Mouse (Mus musculus) limb, embryonic 15.5 days (tissue): ENCODE measurements around the gene Sh3yl1. TPM values are rescaled to one million over a fixed set of nuclear protein-coding genes. Genes with fewer than 3 reads are reported as not detected.

Source experiments
- ATAC-seq: fragments of 200-750 bp; cut with Nextera tagmentation; 2 replicates; pipeline ENCODE4 v1.8.0; 2017; ENCODE audit warnings: low read depth, moderate TSS enrichment; ENCODE audit not compliant: insufficient number of reproducible peaks, low FRiP score, low TSS enrichment
- H3K27ac ChIP-seq: fragments of 300-500 bp; sonication (generic); 2 replicates; pipeline ENCODE4 v1.5.1; 2015; ENCODE audit warnings: moderate library complexity, mild to moderate bottlenecking, inconsistent platforms
- H3K27me3 ChIP-seq: fragments of 300-500 bp; sonication (generic); 2 replicates; pipeline ENCODE4 v1.6.1; 2015; ENCODE audit warnings: inconsistent platforms
- H3K36me3 ChIP-seq: fragments of 300-500 bp; sonication (generic); 2 replicates; pipeline ENCODE4 v1.6.1; 2015; ENCODE audit warnings: inconsistent platforms
- H3K4me1 ChIP-seq: fragments of 300-500 bp; sonication (generic); 2 replicates; pipeline ENCODE4 v1.6.1; 2015; ENCODE audit warnings: inconsistent platforms
- H3K4me2 ChIP-seq: fragments of 300-500 bp; sonication (generic); 2 replicates; pipeline ENCODE4 v1.6.1; 2015; ENCODE audit warnings: mild to moderate bottlenecking, inconsistent platforms
- H3K4me3 ChIP-seq: fragments of 300-500 bp; sonication (generic); 2 replicates; pipeline ENCODE4 v1.5.1; 2015; ENCODE audit warnings: mild to moderate bottlenecking, inconsistent platforms
- H3K9ac ChIP-seq: fragments of 300-500 bp; sonication (generic); 2 replicates; pipeline ENCODE4 v1.6.1; 2015; ENCODE audit warnings: inconsistent platforms
- H3K9me3 ChIP-seq: fragments of 300-500 bp; sonication (generic); 2 replicates; pipeline ENCODE4 v1.6.1; 2016; ENCODE audit warnings: inconsistent platforms
- whole genome bisulfite sequencing: fragments of 180-500 bp; shearing (Covaris S2); methylation state at CpG from one replicate; pipeline ENCODE4 v1.1.7; 2015; 5-methylcytosine and 5-hydroxymethylcytosine counted together
- polyA plus RNA-seq: library from polyadenylated mRNA; unstranded; fragments of >200 nt; fragmentation: Nextera tagmentation; extraction: Ambion mirVana; gene quantifications from 2 replicates; pipeline ENCODE4 v1.2.1, GENCODE M21; 2015

Gene Sh3yl1
- 14.7 and 15.3 TPM in 2 replicates for polyA plus RNA-seq

DNA sequence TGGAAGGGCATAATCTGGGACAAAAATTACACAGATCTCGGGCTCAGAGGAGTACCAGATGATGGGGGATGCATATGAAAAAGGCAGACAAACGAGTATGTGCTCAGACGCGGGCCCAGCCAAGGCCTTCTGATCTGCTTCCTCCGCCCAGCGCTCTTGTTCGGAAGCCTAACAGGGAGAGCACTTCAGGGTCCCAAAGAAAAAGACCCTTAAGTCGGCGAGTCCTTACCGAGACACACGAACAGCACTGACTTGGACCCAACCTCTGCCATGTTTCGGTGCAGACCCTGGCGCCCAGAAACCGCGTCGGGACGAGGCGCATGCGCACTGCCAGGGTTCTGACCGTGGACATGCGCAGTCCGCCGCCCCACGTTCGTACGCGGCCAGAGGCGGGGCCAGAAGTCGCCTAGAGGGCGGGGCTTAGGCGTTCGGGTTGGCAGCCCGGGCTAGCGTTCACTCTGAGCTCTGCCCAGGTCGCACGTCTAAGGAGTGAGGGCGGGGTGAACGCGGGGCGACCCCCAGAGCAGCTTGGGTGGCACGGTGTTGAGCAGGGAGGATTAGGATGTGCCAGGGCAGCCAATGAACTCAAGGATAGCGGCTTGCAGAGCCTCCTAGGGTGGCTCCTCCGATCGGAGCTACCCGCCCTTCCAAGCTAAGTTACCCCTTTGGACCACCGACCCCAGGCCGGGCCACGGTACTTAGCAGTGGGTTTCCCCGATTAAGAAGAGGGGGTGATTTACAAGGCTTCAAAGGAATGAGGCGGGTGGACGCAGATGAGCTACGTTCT lies at the start of gene Sh3yl1, which contains the start of gene Acp1:
Gene Sh3yl1 (plus strand): TSS at position 408 of the 787 bp plus-strand sequence.
Gene Acp1 (minus strand): TSS at position 329 of the 787 bp plus-strand sequence.
- peak; percentile 98 for ATAC-seq
- H3K36me3 ChIP-seq, result 0 out of 2 replicates have a peak, but pooled peaks cover 2% of the 10 kb centered on the region
- under 1% methylated on average over 52 of the region's 52 CpGs for WGBS
- peak within 1 kb of the TSS; percentile 72 for H3K9ac ChIP-seq
- H3K27ac ChIP-seq, result peak within 1 kb of the TSS; percentile 81
- H3K4me3 ChIP-seq, result peak within 1 kb of the TSS; percentile 72
- H3K27me3 ChIP-seq, result no peaks in the 10 kb centered on the region
- peaks cover 10% of the 10 kb centered on the region for H3K4me1 ChIP-seq
- H3K4me2 ChIP-seq, result peak within 1 kb of the TSS; percentile 83
- no peaks in the 10 kb centered on the region for H3K9me3 ChIP-seq

DNA sequence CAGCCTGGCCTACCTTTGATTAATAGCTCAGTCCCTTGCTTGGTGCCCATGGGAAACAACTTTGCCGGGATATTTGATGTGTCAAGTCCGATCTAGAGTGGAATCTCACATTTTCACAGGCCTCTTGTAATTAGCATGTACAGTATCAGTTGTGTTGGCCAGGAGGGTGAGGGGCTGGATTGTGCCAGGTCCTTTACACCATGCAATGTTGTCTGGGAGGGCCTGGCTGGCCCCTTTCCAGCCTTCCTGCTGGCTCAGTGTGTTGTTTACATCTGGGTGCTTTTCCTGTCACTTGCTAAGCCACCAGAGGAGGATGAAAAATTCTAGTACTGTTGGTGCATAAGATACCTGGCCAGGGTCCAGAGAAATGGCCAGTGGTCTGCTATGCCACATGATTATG lies 47.1 kb upstream of the Sh3yl1 start:
- H3K9me3 ChIP-seq, result no peaks in the 10 kb centered on the region
- WGBS, result 63% methylated on average over 2 of the region's 2 CpGs
- H3K4me1 ChIP-seq, result no peaks in the 10 kb centered on the region
- H3K4me2 ChIP-seq, result no peak overlapping the region
- H3K27ac ChIP-seq, result no peak overlapping the region
- no peak for ATAC-seq
- H3K27me3 ChIP-seq, result no peaks in the 10 kb centered on the region
- no peaks in the 10 kb centered on the region for H3K36me3 ChIP-seq
- no peak overlapping the region for H3K4me3 ChIP-seq
- H3K9ac ChIP-seq, result no peak overlapping the region

DNA sequence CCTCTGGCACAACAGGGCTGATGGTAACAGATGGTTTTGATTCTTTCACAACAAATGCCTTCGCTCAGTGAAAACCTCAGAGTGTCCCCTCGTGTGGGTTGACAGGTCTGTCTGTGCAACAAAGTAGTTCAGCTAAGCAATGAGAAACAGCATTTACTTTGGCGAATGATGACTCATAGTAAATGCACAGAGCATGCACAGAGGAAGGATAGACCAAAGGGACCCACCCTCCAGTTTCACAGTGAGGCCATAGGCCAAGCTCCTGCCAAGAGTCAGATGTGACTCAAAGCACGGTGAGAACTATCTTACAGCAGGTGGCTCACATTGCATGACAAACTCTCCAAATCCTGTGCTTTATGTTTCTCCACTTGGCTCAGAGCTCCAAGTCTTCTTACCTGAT lies 45.7 kb upstream of the Sh3yl1 start:
- Histone ChIP-seq H3K27ac (no peak overlapping the region), H3K4me3 (no peak overlapping the region), H3K27me3 (no peaks in the 10 kb centered on the region), H3K4me2 (no peak overlapping the region), H3K9ac (no peak overlapping the region), H3K9me3 (no peaks in the 10 kb centered on the region), H3K4me1 (no peaks in the 10 kb centered on the region), H3K36me3 (no peaks in the 10 kb centered on the region)
- no peak for ATAC-seq
- WGBS, result 55% methylated on average over 4 of the region's 4 CpGs

DNA sequence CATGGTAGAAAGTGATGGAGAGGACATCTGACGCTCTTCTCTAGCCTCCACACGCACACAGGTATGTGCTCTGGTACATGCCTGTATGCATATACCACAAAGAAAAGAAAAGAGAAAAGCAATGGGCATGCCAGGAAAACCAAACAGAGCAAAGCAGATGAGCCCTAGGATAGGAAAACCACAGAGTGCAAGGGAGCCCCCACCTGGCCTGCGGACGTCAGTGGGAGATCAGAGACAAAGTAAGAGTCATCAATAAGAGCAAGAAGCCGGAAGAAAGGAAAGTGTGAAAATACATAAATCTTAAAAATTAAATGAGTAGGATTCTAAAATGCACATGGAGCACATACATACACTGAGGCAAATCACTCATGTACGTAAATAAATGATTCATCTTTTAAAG lies 32.0 kb upstream of the Sh3yl1 start:
- Histone ChIP-seq H3K27ac (no peak overlapping the region), H3K36me3 (no peaks in the 10 kb centered on the region), H3K4me1 (peaks cover 10% of the 10 kb centered on the region), H3K27me3 (peaks cover 31% of the 10 kb centered on the region), H3K9ac (no peak overlapping the region), H3K4me3 (no peak overlapping the region), H3K4me2 (no peak overlapping the region), H3K9me3 (no peaks in the 10 kb centered on the region)
- WGBS, result 69% methylated on average over 6 of the region's 6 CpGs
- ATAC-seq, result no peak

DNA sequence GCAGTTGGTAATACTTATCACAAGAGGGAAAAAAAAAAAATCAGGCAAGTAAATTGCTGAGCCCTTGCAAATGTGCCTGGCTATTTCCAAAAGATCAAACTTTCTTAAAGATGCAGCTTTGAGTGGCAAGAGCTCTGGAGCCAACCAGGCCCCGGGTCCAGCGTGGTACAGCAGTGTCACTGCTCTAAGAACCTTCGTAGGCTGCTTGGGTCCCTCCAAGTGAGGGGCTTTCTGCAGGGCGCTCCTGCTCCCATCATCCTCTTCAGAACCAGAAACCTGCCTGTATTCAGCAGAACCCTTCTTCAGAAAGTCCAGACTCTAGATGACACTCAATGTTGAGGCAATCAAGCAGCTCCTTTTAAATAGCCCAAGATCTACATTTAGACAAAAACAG lies 27.9 kb upstream of the Sh3yl1 start:
- no peak for ATAC-seq
- Histone ChIP-seq H3K4me3 (peak overlapping the region; percentile 47), H3K9ac (no peak overlapping the region), H3K4me1 (peaks cover 14% of the 10 kb centered on the region), H3K27me3 (peaks cover 58% of the 10 kb centered on the region), H3K9me3 (no peaks in the 10 kb centered on the region), H3K36me3 (no peaks in the 10 kb centered on the region), H3K4me2 (peak overlapping the region; percentile 97), H3K27ac (no peak overlapping the region)
- WGBS, result 17% methylated on average over 4 of the region's 4 CpGs

DNA sequence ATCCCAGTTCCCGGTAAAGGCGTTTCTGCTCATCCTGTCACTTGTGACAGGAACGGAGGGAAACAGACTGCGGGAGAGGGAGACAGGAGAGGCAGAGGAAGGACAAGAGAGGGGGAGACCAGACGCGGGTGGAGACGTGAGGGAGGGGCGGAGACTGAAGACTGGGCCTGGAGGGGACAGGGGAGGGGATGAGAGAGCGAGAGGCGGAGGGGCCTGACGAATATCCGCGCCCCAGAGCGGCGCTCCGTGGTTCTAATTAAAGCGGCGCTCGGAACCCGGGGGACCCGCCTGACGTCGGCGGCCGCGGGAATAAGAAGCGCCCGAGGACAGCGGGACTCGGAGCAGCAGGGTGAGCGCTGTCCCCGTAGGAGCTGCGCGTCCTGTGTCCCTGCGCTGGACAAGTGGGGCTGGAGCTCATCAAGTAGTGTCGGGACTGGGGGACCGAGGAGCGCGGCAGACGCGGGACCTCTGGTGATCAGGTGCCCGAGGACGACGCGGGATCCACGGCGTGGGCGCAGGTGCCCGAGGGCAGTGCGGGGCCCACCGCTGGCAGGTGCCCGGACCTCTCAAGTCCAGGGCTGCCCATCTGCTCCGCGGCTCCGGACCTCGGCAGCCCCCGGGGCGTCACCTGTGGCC lies 27.4 kb upstream of the Sh3yl1 start, which contains the start of gene Alkal2:
Gene Alkal2 (plus strand): TSS at position 337 of the 636 bp plus-strand sequence.
- peak within 1 kb of the TSS; percentile 97 for H3K4me2 ChIP-seq
- no peaks in the 10 kb centered on the region for H3K9me3 ChIP-seq
- H3K4me3 ChIP-seq, result peak within 1 kb of the TSS; percentile 47
- peak within 1 kb of the TSS; percentile 35; the same call in 1 of the 2 replicates for H3K9ac ChIP-seq
- peaks cover 57% of the 10 kb centered on the region for H3K27me3 ChIP-seq
- H3K36me3 ChIP-seq, result no peaks in the 10 kb centered on the region
- no peak for ATAC-seq
- H3K4me1 ChIP-seq, result peaks cover 14% of the 10 kb centered on the region
- under 1% methylated on average over 48 of the region's 58 CpGs for whole genome bisulfite sequencing
- H3K27ac ChIP-seq, result no peak within 1 kb of the TSS

DNA sequence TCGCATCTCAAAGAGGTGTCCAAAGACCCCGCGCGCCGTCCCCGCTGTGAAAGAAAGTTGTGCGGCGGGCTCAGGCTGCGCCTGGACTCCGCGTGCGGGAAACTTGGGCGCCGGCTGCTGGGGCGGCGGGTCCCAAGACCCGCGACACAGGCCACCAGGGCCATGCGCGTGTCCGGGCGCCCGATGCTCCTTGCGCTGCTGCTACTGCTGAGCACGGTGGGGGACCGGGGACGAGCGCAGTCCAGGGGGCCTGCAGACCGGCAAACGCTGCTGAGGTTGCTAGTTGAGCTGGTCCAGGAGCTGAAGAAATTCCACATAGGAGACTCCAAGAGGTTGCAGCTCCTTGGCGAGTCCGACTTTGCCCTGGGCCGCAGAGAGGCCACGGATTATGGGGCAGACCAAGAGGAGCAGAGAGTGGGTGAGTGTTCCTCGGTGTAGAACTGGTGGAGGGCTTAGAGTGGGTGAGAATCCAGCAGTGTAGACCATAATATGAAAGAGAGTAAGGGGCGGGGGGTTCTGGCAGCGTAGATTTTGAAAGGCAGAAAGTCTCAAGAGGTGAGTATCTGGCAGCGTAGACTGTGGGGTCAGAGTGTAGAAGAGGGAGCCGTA lies 26.7 kb upstream of the Sh3yl1 start:
- no peaks in the 10 kb centered on the region for H3K36me3 ChIP-seq

DNA sequence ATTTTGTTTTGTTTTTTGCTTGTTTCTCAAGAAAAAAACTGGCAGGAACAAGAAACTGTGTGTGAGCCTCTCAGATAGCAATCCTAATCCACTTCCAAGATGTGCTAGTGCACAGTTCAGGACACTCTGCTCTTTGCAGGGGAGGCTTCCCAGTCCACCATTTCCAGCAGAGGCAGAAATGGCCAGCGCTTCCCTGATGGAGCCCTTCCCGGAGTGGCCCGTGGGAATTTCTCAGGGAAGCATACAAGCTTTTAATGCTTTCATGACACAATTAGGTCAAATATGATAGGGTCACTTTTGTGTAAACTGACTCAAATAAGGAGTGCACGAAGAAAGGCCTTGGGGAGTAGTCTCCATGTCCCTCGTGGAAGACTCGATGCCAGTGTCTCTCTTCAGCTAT lies 25.6 kb upstream of the Sh3yl1 start:
- Histone ChIP-seq H3K9ac (no peak overlapping the region), H3K4me3 (no peak overlapping the region), H3K9me3 (no peaks in the 10 kb centered on the region), H3K4me1 (peaks cover 14% of the 10 kb centered on the region), H3K36me3 (no peaks in the 10 kb centered on the region), H3K27ac (no peak overlapping the region), H3K27me3 (peaks cover 51% of the 10 kb centered on the region), H3K4me2 (no peak overlapping the region)
- 81% methylated on average over 6 of the region's 6 CpGs for WGBS
- no peak for ATAC-seq

More for the DNA sequence above, 26.7 kb upstream of the Sh3yl1 start:
- Histone ChIP-seq H3K4me1 (peaks cover 14% of the 10 kb centered on the region), H3K27me3 (peaks cover 53% of the 10 kb centered on the region), H3K4me2 (peak overlapping the region; percentile 97), H3K9me3 (no peaks in the 10 kb centered on the region), H3K27ac (no peak overlapping the region), H3K9ac (peak overlapping the region; percentile 35; the same call in 1 of the 2 replicates), H3K4me3 (peak overlapping the region; percentile 47)
- 9% methylated on average over 39 of the region's 39 CpGs for WGBS
- ATAC-seq, result peak; percentile 14; the same call in 1 of the 2 replicates

DNA sequence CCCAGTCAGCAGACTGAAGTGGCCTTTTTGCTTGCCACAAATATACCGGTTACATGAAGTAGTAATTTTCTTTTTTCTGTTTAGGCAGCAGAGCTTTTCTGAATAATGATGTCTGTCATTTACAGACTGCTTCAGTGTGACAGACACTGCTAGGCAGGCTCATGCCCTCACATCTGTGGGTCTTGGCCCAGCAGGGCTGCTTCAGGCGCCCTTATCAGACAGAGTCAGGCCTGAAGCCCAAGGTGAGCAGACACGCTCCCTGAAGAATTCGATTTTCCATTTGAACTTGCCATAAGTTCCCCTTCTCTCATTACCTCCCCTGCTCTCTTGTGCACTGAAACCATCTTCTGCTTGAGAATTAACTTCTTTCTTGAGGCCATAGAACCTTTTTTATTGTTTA lies 23.5 kb upstream of the Sh3yl1 start:
- Histone ChIP-seq H3K9me3 (no peaks in the 10 kb centered on the region), H3K36me3 (no peaks in the 10 kb centered on the region; the same call in 1 of the 2 replicates), H3K27me3 (peaks cover 41% of the 10 kb centered on the region), H3K4me1 (peaks cover 14% of the 10 kb centered on the region), H3K9ac (no peak overlapping the region), H3K4me2 (no peak overlapping the region), H3K27ac (no peak overlapping the region), H3K4me3 (no peak overlapping the region)
- WGBS, result 93% methylated on average over 4 of the region's 4 CpGs
- no peak for ATAC-seq

DNA sequence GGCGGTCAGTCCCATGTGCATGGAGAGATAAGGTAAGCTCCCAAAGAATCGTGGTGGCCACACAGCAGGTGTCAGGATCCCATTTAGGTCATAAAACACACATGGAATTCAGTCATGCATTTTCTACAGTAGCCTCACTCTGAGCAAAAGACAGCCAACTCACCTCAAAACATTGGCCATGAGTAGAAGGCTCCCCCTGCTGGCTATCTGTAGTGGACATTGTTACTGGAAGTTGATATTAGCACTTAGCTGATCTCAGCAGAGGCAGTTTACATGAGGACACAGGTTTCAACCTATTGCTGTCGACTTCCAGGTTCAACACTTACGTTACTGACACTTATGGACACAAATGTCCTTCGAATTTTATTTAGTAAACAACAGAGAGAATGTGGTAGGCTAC lies 21.4 kb upstream of the Sh3yl1 start:
- H3K27ac ChIP-seq, result no peak overlapping the region
- no peak for ATAC-seq
- no peaks in the 10 kb centered on the region for H3K9me3 ChIP-seq
- H3K4me3 ChIP-seq, result no peak overlapping the region
- H3K36me3 ChIP-seq, result peaks cover 6% of the 10 kb centered on the region; the same call in 1 of the 2 replicates
- H3K27me3 ChIP-seq, result peaks cover 20% of the 10 kb centered on the region
- no peak overlapping the region for H3K4me2 ChIP-seq
- H3K9ac ChIP-seq, result no peak overlapping the region
- 31% methylated on average over 5 of the region's 5 CpGs for WGBS
- no peaks in the 10 kb centered on the region for H3K4me1 ChIP-seq

DNA sequence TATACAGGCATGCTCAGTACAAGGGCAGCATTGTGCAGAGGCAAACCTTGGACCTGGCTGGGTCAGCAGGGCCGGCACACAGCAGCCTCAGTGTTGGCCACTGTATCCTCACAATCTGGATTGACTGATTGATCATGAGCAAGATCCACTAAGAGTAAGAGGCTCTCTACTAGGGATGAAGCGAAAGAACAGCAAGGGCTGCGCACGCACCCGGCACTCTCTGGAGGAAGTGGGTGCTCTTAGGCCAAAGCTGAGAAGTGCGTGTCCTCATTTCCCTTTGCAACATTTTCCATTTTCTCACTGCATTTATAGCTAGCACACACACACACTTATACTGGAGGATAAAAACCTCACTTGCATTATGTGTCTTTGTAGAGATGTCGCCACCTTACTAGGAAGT lies 20.0 kb upstream of the Sh3yl1 start:
- Histone ChIP-seq H3K36me3 (peaks cover 6% of the 10 kb centered on the region; the same call in 1 of the 2 replicates), H3K27ac (no peak overlapping the region), H3K4me3 (no peak overlapping the region), H3K4me1 (no peaks in the 10 kb centered on the region), H3K27me3 (peaks cover 9% of the 10 kb centered on the region; the same call in 1 of the 2 replicates), H3K4me2 (no peak overlapping the region), H3K9ac (no peak overlapping the region), H3K9me3 (no peaks in the 10 kb centered on the region)
- 82% methylated on average over 7 of the region's 7 CpGs for WGBS
- no peak for ATAC-seq

DNA sequence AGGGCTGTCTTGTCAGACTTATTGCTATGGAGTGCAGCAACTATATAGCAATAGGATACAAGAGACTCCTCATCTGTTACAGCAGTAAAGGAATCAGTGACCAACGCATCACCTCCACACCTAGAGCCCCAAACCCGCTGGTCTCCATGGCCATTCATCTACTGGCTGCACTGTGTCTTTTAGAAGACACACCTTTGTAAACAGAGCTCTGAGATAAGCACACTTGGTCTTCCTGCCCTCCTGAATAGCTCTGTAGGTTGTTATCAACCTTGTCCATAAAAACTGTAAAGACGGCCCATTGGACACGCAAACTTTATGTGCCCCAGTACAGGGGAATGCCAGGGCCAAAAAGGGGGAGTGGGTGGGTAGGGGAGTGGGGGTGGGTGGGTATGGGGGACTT lies 14.4 kb upstream of the Sh3yl1 start:
- Histone ChIP-seq H3K4me2 (no peak overlapping the region), H3K4me3 (no peak overlapping the region), H3K4me1 (no peaks in the 10 kb centered on the region), H3K27ac (no peak overlapping the region), H3K27me3 (no peaks in the 10 kb centered on the region), H3K9ac (no peak overlapping the region), H3K36me3 (peaks cover 22% of the 10 kb centered on the region), H3K9me3 (no peaks in the 10 kb centered on the region)
- 93% methylated on average over 4 of the region's 4 CpGs for WGBS
- ATAC-seq, result no peak
